Mouse (Mus musculus): ENCODE data around the gene Rela.

The Rela gene

DNA sequence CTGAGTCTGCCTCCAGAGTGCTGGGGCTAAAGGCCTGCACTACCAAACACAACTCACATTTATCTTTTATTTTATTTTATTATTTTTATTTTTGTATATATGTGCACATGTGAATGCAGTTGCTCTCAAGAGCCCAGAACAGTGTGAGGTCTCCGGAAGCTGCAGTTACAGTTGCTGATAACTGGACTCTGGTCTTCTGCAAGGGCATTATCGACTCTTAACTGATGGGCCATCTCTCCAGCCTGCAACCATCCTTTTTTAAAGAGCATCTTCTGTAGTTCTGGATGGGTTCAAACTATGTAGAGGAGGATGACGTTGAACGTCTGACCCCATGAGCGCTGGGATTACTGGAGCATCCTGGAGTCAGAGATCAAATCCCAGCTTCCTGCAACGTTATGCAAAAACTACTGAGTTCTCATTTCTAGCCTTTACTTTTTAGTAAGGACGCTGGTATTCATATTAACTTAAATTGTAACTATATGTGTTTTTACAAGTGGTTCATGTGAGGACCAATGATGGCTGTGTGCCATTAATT, 1.2 kb upstream of the Rela start:
- DNase-seq (ENCODE audit: low spot score in 2 of 2), result no peak

DNA sequence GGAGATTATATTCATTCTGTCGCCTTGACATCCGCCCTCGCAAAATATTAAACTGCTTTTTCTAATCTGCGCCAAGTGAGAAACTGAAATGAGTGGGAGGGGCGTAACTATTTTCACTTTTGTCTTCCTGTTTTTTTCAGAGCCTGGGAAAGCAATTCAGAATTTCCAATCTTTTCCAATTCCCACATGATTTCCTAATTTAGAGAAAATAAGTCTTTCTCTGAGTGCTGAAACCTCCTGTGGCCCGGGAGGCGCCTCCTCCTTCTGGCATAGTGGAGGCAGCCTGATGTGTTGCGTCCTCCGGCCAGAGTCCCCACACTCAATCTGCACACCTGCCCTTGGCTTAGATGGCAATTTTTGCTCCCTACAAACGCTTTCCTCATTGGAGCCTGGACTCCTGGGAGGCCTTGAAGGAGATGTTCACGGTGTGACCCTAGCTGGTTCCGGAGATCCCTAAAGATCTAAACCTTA, 677 bp upstream of the Rela start:
- DNase-seq (ENCODE audit: low spot score in 2 of 2), result peak in 1 of 2 experiments; percentile 51

DNA sequence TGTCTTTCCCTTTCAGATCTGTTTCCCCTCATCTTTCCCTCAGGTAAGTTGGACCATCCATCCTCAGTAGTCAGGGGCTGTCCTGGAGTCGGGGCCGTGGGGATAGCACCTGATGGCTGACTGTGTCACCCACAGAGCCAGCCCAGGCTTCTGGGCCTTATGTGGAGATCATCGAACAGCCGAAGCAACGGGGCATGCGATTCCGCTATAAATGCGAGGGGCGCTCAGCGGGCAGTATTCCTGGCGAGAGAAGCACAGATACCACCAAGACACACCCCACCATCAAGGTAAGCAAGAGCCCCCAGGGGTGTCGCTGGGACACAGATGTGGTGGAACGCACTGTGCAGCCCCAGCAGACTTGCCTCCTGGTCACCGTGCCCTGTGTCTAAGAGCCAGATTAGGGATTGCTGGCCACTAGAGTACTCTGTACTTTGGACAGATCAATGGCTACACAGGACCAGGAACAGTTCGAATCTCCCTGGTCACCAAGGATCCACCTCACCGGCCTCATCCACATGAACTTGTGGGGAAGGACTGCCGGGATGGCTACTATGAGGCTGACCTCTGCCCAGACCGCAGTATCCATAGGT, 1.2 kb downstream of the Rela start:
- DNase-seq (ENCODE audit: low spot score in 2 of 2), result no peak

DNA sequence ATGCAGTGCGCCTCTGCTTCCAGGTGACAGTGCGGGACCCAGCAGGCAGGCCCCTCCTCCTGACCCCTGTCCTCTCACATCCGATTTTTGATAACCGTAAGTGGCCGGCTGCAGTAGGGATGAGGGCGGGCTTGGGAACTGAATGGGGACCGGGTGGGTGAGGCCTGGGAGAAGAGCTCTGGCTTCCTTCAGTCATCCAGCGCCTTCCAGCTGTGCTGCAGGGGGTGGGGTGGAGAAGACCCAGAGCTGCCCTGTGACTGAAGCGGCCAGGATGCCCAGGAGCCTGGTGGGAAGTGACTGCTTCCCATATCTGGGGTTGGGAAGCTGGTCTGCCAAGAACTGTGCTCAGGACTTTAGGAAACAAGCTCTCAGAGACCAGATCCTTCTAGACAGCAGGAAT, 3.1 kb downstream of the Rela start:
- DNase-seq (ENCODE audit: low spot score in 2 of 2), result no peak

DNA sequence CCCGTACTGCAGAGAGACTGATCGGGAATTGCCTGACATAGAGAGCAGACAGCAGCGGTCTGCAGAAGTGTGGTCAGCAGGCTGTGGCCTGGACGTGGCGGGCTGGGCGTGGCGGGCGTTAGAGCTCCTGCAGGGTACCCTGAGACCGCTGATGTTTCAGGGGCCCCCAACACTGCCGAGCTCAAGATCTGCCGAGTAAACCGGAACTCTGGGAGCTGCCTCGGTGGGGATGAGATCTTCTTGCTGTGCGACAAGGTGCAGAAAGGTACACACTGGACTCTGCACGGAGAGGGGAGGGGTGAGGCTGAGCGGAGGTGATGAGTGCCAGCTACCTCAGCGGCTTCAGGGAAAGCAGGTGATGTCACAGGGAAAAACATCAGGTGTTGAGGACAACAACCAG, 3.7 kb downstream of the Rela start:
- DNase-seq (ENCODE audit: low spot score in 2 of 2), result no peak

DNA sequence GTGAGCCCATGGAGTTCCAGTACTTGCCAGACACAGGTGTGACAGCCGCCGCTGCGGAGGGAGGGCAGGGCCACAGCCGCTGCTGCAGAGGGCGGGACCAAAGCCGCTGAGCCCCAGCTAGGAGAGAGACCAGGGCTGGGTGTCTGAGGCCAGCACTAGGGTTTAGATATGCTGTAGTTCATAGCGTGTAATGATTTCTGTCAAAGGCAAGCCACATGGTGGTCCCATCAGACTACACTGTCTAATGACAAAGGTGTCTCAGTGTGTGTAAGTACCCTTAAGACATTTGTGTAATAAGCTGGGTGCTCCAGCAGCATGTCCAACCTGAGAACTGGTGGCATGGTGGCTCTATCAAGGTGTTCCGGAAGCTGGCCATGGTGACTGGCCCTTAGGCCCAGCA, 4.4 kb downstream of the Rela start:
- no peak for DNase-seq (ENCODE audit: low spot score in 2 of 2)

DNA sequence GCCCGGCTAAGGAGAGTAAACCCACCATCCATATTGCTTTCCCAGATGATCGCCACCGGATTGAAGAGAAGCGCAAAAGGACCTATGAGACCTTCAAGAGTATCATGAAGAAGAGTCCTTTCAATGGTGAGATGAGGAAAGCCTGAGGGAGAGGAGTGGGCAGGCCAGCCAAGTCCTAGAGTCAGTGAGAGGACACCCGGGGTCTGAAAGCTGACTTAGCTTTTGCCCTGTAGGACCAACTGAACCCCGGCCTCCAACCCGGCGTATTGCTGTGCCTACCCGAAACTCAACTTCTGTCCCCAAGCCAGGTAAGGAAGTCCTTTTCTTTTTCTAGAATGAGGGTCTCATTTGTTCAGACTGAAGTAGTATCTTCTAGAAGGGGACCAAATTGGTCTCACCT, 8.0 kb downstream of the Rela start:
- no peak for DNase-seq (ENCODE audit: low spot score in 2 of 2)

DNA sequence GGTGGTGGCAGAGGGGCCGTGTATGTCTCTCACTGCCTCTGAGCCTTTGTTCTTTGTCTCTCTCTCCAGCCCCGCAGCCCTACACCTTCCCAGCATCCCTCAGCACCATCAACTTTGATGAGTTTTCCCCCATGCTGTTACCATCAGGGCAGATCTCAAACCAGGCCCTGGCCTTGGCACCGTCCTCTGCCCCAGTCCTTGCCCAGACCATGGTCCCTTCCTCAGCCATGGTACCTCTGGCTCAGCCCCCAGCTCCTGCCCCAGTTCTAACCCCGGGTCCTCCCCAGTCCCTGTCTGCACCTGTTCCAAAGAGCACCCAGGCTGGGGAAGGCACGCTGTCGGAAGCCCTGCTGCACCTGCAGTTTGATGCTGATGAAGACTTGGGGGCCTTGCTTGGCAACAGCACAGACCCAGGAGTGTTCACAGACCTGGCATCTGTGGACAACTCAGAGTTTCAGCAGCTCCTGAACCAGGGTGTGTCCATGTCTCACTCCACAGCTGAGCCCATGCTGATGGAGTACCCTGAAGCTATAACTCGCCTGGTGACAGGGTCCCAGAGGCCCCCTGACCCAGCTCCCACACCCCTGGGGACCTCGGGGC, 9.5 kb downstream of the Rela start:
- no peak for DNase-seq (ENCODE audit: low spot score in 2 of 2)

DNA sequence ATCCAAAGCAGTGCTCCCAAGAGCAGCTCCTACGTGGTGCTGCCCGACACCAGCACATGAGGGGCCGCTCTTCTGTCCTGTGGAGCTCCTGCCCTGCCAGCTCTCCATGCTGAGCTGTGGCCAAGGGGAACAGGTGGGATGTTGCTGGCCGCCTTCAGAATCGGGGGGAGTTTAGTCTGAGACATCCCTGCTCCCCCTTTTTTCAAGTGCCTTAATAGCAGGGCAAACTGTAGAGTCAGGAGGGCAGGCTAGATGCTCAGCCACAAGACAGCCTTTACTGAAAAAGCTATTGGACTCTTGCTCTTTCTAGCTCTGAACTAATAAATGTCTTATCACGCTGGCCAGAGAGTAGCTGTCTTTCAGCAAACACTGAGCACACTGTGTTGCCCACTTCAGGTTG, 10.5 kb downstream of the Rela start:
- DNase-seq (ENCODE audit: low spot score in 2 of 2), result no peak

DNA sequence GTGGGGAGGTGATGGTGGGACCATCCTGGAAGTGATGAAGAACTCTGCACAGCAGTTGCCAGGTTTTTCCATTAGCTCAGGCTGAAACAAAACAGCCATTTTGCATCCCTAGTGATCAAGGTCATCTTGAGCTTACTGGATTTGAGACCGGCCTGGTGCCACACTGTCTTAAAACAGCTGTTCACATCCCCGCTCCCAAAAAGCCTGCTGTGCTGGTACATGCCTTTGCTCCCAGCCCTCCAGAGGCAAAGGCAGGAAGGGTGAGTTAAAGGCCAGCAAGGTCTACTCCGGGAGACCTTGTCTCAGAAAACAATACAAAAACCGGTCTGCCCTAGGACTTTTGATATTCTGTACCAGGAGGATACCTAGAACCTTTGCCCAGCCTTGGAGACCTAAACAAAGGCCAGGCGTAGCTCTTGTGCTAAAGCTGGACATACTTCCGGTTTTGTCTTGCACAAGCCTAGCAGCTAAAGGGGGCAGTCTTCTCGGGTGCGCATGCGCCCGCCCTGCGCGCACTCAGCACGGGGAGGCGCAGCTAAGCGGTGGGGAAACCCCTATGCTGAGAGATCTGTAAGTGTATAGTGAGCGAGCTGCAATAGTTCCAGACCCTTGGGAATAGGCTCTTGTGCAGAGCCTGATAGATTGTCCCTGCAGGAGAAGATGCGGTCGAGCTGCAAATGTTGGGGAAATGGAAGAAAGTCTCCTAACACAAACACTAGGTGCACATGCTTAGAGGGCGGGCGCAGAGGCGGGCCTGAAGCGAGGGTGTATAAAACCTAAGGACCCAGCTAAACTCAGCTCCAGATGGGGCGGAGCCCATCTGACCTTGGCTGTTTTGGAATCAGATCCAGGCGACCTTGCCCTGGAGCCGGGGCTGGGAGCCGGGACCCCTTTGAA, 11.4 kb downstream of the Rela start:
- DNase-seq (ENCODE audit: low spot score in 2 of 2), result peak; percentile 82 to 83

DNA sequence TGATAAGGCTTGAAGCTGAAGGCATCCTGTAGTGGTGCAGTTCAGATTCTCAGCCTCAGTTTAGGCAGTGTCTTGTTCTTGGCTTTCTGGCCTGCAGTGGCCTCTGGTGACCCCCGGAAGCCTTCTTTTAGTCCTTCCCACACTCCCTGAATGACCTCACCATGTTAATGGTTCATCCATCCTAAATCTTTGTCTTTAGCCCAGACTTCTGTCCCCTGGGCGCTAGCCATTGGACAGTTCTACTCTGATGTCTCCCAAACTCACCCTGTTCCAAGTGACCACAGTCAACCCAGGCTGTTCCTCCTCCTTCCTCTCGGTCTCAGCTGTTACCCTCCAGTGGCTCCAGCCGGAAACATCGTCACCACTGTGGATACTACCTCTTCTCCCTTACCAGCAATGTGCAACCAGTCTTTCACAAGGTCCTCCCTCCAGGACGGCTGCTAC, 12.0 kb downstream of the Rela start:
- no peak for DNase-seq (ENCODE audit: low spot score in 2 of 2)

DNA sequence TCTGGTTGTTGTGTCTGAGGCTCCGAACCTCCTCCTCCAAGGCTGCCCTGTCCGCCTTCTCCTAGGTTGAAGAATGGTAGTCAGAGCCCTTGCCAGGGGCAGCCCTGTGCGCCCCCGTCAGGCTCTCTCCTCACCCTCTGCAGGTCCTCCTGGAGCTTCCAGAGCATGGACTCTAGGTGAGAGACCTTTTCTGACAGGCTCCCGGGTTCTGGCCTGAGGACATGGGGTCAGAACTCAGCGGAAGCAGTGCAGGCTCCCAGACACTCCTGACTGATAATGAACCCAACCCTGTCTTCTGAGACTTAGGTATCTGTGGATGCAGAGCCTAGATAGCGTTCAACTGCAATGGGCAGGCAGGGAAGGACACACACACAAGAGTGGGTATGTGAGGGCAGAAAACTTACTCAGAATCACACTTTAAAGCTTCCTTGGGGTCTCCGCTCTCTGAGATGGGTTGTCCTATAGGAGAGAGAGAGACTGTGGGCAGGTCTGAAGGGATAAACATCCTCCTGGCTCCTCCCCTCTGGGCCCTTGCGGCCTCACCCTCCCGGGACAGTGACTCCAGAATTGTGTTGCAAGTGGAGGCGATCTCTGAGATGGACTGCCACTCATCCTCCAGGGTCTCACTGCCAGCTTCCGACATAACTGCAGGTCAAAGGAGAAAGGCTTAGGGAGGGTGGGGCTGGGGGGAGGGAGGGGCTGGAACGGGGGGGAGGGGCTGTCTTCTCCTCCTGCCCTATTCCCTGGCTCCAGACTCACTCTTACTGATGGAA, 14.4 kb downstream of the Rela start:
- DNase-seq (ENCODE audit: low spot score in 2 of 2), result no peak

DNA sequence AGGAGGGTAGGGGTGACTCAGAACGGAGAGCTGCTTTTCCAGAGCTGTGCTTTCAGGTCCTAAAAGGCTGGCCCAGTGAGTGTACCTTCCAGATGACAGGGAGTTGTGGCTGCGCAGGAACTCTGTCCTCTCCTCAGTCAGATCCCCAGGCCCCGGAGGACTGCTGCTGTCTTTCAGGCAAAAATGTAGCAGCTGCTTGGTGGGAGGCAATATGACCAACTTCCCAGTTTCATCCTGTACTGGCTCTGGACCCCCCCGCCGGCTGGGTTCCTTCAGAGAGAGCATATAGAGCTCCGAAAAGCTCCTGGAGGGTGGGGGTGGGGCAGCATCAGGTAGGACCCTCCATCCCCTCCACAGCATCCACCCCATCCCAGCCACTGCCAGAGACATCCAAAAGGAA, 15.3 kb downstream of the Rela start:
- DNase-seq (ENCODE audit: low spot score in 2 of 2), result no peak

DNA sequence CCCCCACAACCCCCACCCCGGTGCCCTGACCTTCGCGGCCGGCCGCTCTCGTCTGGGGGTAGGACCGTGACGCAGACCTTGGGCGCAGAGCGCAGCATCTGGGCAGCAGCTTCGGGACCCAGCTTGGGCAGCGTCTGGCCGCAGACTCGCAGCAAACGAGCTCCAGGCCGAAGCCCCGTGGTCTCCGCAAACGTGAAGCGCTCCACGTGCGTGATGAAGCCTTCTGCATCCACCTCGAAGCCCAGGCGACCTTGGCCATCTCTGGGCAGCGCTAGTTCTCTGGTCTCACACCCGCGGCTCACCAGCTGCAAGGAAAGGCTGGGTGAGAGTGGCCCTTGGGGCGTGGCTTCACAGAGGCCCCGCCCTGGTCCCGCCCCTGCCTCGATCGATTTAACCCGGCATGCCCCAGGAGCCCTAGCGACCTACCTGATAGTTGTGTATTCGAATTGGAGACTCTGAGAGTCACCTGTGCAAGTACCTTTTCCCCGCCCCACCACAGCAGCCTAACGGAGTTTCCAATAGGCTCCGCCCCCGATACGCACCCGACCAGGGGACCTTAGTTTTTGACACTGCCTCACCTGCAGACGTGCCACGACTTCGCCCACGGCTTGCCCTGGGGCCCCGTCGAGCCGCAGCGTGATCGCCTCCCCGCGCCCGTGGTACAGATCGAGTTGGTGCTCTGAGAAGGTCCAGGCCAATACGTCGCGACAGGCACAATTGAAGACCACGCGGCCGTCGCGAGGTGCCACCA, 16.9 kb downstream of the Rela start:
- DNase-seq (ENCODE audit: low spot score in 2 of 2), result no peak

DNA sequence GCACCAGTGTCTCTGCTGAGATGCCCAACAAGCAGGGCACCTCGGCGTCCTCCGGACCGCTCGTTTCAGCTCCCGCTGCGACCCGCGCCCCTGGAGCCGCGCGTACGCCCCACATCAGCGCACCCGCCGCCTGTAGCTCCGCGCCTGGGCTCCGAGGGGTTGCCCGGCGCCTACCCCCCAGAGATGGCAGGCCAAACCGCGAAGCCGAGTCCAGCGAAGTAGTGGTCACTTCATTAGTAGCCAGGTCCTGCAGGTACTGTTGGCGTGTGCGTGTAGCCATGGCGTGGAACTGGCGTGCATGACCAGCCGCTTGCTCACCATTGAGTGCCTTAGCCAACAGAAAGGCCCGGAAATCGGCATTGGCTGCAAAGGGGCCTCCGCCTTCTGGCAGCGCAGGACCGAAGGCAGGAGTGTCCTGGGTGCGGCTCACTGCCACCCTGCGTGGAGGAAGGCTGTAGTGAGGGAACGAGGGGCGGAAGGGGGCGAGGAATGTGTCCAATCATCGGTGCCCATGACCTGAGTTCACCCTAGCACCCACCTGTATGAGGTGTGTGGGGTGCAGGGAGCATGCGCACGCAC, 17.5 kb downstream of the Rela start:
- no peak for DNase-seq (ENCODE audit: low spot score in 2 of 2)

DNA sequence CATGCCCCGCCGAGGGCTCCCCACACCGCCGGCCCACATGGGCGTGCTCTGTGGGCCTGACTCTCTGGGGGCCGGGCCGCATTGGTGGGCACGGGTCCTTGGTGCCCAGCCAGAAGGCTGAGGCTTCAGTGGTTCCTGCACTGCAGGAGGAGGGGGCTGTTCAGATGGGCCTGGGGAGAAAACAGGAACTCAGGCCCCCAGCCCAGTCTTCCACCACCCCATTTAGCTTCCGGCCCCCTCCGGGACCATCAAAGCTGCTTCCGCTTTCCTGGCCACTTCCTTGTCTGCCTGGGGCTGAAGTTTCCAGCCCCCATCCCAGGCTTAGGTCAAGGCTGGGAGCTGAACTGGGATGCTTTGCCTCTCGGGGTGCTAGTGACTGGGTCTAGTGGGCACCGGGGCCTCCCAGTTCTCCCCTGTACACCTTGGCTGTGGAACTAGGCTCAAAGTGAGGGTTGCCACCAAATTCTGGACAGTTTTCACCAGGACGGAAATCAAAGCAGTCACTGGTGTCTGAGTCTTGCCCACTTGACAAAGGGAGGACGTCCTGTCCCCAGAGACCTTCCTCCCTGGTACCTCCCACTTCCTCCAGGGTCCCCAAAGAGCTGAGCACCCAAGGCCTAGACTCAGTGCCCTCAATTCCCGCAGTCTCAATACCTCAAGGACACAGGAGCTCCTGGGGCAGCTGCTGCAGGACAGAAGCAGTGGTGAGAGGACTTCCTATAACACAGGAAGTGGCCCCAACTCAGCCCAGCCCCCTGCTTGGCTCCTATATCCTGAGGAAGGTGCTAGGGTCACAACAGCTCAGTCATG, 23.9 kb downstream of the Rela start:
- DNase-seq (ENCODE audit: low spot score in 2 of 2), result no peak

DNA sequence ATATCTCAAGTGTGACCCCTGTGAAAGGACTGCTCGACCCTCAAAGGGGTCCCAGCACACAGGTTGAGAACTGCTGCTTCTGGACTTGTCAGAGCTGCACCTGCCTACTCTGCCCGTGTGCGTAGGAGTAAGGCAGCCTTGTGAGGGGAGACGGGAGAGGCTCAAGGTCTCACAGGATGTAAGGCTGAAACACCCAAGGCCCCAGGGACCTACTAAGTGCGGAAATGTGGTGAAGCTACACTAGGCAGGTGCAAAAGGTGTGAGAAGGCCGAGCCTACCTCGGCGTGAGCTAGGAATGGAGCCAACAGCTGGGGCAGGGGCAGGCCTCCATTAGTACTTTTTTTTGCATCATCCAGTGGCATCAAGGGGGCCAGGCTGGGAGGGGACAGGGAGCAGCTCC, 25.0 kb downstream of the Rela start:
- DNase-seq (ENCODE audit: low spot score in 2 of 2), result no peak

DNA sequence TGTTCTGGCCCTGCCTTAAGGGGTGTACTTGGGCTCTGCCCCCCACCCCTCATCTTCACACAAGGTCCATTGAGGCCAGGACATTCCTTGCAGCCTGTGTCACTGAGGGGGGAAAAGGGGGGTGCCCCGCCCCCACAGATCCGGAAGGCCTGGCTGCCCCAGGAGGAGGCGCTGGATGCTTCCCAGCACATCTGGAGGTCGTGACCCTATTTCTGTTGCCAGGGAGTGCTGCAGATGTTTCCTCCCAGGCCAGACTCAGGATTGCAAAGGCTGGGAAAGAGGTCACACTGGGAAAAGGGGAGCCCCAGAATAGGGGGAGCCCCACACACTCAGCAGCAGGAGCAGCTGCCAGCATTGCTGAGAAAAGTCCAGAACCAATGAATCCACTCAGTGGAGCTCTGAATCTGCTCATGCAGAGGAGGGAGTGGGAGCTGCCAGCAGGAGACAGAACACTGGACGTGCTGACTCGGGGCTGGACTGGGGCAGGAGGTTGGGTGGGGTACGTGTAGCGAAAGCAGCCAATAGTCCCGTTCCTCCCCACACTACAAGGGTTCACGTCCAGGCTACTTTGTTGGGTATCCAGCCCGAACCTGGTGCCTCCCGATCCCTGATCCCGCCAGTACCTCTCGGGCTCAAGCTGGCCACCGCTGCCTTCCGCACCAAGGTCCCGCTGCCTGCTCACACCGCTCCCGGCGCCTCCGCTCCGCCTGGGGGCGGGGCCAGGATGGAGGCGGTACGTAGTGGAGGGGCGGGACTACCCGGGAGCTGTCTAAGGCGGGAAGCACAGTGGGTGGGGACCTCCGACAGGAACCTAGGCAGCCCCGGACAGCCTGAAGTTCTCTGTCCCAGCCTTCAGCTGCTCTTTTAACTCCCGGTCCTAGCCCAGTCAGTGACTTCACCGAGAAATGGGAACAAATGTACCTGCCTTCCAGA, 26.0 kb downstream of the Rela start, which contains the start of gene Sipa1:
Gene Sipa1 (minus strand): TSS at position 727 of the 933 bp plus-strand sequence.
- DNase-seq (ENCODE audit: low spot score in 2 of 2), result peak; percentile 64 to 72
